Mouse (Mus musculus): ENCODE results near the gene Ergic1.

The Ergic1 gene

DNA sequence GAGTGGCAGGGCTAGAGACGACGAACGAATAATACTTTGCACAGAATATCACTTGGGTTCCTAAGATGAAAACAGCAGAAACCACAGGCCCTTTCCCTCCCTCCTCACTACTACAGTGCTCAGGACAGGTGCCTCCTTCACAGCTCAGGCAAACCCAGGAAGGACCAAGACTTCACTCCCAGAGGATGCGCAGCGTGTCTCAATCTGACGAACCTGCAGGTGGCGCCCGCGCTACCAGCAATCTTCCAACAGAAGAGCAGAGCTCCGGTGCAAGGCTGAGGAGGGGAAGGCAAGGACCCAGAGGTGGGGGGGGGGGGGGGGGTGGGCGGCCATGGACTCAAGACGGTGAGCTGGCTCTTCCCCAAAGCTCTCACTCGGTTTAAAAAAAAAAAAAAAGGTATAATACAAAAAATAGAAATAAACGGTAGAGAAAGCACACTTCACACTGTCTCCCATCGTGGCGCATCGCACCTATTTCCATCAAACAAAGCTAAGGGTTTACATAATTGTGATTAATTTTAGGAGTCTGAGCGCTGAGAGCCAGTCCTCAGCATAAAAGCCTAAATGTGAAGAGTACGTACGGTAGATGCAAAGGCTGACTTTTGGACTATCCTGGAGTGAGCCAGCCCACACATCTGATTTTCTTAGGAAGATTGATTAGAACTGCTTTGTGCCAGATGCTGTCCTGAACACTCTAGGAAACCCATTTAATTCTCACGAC is 99.1 kb downstream of the Ergic1 start:
- peak; percentile 62 to 85 for DNase-seq (ENCODE audit: low spot score in 2 of 2)

DNA sequence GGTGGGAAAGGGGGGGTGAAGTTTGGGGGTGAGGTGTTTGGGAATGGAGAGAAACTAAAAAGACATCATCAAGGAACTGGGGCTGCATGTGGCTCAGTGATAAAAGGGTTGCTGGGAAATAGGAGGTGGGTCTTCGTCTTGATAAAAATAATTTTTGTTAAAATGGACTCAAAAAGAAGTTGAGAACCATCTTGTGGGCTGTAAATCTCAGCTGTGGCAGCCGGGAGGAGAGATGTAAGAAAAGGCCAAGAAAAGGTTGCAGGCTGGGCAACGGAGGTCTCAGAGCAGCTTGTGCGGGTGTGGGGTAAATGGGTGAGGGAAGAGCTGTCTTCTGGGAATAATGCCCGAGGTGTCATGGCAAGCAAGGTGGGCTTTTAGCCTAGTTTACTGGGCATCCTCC is 100.9 kb downstream of the Ergic1 start:
- no peak for DNase-seq (ENCODE audit: low spot score in 2 of 2)

DNA sequence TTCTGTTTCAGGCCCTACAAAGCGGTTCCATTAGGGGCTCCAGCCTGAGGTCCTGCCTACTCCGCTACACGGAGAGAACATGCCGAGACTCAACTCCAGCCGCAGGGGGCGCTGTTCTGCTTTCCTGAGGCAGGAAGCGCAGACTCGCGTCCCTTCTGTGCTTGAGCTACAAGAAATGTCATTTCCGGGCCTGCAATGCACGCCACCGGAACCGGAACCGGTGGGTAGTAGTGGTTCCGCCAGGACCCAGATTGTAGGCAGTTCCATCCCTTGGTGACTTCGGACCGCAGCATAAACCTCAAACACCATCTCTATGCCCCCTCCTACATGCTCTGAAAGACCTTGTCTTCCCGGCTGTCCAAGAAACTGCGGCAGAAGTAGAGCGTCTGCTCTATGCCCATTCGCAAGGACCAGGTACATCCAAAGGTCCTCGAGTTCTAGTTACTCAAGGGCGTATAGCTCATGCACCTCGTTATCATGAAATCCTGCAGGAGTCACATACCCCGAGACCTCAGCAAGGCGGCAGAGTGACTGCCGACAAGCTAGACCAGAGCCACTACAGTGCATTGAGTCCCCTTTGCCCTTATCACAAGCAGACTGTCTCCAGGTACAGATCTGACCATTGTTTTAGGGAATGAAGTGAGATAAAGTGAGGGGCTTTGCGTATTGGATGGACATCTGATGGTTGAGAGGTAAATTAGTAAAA is 101.8 kb downstream of the Ergic1 start, which contains the start of gene Atp6v0e:
Gene Atp6v0e, plus strand, starts transcription at position 254 of the 706 bp plus-strand sequence.
- DNase-seq (ENCODE audit: low spot score in 2 of 2): peak; percentile 98

DNA sequence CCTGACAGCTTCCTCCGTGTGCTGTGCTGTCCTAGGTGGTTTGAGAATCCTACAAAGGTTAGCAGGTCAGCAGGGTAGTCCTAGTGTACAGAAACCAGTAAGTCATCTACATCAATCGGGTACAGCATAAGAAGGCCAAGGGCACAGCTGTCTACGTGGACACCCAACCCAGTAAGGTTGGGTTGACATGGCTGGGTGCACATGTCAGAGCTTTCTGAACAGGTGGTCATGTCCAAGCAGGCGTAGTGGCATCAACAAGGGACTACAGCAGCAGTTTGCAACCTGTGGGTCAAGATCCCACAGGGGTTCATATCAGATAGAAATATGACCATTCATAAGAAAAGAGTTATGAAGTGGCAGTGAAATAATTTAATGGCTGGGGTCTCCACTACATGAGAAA is 104.3 kb downstream of the Ergic1 start:
- DNase-seq (ENCODE audit: low spot score in 2 of 2): no peak

DNA sequence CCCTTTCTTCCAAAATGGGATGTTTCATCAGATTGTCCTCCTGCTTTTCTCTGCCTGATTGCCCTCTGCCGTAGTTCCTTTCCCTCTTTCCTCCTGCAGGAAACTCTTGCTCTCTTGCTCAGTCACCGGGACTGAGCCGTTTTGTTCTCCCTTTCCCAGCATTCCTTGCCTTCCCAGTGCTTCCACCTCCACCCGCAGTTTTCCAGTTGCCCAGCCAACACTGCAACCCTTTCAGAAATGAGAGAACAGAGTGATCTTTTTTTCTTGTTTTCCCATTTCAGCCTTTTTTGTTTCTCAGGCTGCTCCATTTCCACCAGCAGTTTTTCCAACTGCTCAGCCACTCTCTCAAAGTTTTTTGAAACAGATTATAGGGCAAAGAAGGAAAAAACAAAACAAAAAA is 110.0 kb downstream of the Ergic1 start:
- DNase-seq (ENCODE audit: low spot score in 2 of 2): no peak

DNA sequence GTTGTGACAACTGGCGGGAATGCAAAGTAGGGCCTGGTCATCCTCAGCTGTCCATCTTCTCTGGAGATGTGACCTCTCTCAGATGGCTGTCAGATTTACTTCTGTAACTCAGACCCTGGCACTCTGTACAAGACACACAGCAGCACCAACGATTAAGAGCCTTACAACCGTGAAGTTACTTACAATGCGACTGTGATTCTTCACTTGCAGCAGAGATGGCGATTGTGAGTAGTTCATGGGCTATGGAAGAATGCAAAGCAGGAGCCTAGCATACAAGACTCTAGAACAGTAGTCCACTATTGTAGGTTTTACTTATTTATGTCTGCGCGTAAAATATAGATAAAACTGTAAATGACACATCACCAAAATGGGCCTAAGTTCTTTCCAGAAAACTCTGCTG is 114.6 kb downstream of the Ergic1 start:
- no peak for DNase-seq (ENCODE audit: low spot score in 2 of 2)

DNA sequence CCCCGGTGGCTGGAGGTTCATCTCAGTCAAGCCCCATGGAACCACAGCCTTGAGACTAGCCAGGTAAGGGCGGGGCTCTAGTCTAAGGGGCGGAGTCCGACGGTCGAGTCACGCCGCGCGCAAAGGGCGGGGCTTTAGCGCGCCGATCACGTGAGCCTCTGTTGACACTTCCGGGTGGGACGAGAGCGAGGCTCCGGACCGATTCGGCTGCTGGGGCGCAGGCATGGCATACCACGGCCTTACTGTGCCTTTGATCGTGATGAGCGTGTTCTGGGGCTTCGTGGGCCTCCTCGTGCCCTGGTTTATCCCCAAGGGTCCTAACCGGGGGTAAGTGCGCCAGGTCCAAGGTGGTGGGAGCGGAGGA is 114.9 kb downstream of the Ergic1 start:
- DNase-seq (ENCODE audit: low spot score in 2 of 2): peak; percentile 76 to 87

DNA sequence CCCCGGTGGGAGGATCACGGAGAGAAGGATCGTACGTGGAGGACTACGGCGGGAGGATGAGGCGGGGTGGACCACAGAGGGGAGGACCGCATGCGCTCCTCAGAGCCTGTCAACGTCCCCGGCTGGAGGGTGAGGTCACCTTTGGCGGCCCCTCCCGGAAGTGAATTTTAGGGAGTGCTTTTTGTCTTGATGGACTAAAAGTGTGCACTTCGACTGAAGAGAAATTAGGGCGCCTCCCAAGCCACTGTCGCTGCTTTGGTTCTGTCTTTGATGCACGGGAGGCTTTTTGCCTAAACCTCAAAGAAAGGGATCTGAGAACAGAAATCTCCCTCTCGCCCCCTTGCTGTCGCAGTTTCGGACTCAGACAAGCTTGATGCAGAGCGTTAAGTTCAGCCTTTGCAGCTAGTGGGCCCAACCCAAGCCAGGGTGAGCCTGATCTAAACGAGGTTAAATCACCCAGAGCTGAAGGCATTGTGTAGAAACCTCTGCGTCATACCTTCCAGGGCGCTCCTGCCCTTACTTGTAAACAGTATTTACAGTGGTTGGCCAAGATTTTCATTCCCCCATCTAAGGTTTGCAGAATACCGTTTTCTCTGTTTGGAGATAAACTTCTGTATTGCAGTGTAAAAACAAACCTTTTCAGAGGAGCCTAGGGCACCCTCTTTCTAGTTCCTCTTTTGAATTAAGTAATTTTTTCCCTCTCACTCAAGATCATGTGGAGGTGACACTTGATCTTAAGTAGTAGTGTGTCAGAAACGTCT is 115.5 kb downstream of the Ergic1 start:
- DNase-seq (ENCODE audit: low spot score in 2 of 2): no peak

DNA sequence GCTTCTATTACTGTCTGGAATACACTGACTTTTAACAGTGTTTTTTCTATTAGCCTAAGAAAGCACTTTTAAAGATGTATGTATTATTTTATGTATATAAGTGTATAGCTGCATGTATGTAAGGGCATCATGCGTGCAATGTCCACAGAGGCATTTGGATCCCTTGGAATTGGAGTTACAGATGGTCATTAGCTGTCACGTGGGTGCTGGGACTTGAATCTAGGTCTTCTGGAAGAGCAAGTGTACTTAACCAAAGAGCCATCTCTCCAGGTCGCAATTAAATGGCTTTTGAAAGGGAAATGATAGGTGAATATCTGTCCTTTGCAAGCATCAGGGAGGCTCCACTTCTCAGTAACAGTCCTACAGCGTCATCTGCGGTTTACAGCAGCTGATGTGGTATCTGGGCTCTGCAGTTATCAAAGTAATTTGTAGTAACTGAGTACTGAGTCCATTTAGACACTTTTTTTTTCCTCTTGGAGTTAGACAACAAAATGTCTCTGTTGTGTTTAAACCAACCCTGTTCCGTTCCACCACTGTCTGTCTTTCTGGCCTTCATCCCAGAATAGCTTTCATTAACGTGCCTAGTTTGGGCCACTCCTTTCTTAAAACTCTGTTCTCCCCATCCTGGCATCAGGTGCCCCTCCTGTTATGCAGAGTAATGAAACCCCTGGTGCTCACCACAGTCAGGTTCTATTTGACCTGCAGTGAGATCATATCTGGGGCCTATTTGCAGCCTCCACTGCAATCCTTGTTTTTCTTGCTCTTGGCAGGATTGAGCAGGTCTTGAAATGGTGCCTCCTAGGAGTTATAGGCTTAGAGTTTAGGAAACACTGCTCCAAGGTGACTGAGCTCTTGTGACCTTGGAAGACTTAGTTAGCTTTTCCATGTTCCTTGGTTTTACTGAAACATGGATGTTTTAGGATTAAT is 116.7 kb downstream of the Ergic1 start:
- DNase-seq (ENCODE audit: low spot score in 2 of 2): no peak

DNA sequence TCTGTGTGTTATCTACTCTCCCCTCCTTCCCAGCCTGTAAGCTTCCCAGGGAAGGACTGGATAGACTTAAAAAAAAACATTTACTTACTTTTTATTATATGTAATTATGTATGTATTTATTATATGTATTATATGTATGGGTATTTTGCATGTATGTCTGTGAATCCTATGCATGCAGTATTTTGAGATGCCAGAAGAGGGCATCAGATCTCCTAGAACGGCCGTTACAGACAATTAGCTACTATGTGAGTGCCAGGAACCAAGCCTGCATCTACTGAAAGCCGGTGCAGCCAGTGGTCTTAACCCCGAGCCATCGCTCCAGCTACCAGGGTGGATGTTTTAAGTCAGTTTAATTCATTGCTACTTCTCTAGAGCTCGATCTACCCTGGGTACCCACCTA is 120.0 kb downstream of the Ergic1 start:
- no peak for DNase-seq (ENCODE audit: low spot score in 2 of 2)

DNA sequence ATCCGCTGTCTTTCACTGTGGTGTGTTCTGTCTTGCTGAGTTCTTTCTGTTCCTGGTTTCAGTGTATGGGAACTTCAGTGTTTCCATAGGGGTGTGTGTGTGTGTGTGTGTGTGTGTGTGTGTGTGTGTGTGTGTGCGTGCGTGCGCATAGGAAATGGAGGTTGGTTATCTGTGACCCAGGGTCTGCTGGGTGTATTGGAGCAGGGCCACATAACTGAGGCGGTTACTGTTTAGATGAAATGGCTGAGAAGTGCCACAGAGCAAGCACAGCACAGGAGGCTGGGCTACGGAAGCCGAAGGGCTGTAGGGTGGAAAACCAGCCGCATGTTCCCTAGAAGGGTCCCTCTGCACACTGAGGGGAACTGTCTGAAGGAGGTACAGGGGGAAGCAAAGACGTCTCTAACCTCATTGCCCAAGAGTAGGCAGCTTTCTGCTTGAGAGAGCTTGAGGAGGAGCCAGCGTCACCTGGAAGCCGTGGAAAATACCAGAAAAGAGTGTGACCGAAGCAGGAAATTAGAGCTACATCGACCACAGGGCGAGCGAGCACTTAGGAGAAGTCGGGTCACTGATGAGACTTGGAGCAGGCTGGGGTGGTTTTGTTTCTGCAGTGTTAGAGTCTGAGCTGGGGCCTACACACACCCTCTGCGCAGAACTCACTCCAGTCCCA is 125.2 kb downstream of the Ergic1 start:
- no peak for DNase-seq (ENCODE audit: low spot score in 2 of 2)

DNA sequence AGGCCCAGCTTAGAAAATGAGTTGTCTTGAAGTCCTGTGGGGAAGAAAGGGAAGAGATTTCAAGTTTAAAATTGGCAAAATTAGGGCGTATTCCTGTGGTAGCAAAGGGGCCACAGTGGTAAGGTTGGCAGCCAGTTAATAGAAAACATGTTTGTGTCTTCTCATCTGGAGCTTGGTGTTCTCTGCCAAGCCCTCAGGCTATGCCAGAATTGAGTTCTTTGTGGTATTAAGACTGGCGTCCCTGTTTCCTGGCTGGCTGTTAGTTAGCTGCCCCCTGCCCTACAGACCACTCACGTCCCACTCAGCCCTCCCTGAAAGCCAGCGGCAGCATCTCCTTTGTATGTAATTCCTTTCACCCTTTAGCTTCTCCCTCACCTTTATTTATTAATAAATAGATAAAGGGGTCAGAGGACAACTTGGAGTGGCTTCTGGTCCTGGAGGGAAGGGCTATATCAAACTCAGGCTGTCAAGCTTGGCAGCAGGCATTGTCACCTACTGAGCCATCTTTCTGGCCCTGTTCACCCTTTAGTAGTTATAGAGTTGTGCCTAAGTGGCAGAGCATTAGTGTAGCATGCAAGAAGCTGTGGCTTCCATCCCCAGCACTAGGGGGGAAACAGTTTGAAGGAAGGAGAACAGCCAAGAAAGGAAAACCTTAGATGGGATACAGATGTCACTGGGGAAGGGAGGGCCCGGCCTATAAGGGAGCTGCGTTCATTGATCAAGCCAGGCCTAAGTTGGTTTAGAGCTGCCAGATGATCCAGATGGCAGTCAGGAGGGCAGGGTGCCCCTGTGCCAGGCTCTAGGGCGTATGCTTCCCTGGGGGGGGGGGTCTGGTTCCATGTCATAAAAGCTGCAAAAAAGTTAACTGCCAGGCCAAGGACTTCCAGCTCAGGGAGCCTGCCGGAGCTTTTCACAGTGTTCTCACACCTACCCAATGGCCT is 127.8 kb downstream of the Ergic1 start:
- DNase-seq (ENCODE audit: low spot score in 2 of 2): peak in 1 of 2 experiments; percentile 43

DNA sequence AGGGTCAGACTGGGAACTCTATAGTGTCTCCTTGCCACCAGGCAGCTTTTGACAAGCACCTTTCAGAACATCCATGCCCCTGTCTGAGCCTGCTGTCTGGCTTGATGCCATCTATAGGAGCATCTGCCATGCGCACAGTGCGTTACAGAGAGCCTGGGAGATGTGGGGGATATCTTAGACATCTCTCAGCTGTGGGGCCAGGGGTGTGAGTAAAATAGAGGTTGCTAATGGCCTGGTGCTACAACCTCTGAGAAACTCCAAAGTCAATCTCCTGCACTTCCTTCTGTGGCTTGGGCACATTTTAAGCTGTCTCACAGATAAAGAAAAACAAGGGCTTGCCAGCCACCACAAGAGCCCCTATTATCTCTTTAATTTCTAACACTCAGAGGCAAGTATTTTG is 128.5 kb downstream of the Ergic1 start:
- peak in 1 of 2 experiments; percentile 13 for DNase-seq (ENCODE audit: low spot score in 2 of 2)

DNA sequence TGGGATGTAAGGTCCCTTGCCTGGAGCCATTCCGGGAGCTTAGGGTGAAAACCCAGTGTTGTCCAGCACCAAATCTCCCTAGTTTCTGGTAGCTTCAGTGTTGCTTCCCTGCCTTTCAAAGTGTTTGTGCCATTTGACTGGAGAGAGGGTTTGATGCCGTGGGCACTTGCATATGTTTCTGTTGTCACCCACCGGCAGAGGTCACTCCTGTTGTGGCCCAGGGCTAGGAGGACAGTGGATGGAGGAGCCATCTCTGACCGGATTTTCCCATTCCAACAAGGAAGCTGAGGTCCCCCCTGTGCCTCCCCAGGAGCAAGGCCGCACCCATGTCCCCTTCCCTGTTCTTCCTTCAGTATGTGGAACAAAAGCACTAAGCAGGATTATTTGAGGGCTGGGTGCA is 128.9 kb downstream of the Ergic1 start:
- DNase-seq (ENCODE audit: low spot score in 2 of 2): no peak

DNA sequence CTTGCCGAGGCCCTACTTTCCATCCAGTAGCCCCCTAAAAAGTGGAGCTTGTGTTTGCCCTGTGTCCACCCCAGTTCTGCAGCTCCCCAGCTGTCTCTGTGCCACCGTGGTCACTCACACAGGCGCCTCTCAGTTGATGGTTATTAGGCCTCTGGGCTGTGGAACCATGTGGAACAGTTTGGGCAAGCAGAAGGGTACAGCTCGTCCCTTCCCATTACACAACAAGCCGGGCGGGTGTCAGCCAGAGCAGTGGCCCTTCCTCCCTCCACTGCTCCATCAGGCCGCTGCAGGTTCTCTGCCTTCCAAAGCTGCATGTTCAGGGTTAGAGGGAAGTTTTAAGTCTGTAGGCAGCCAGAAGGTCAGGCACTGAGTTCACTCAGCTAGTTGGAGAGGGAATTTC is 129.8 kb downstream of the Ergic1 start:
- DNase-seq (ENCODE audit: low spot score in 2 of 2): no peak

DNA sequence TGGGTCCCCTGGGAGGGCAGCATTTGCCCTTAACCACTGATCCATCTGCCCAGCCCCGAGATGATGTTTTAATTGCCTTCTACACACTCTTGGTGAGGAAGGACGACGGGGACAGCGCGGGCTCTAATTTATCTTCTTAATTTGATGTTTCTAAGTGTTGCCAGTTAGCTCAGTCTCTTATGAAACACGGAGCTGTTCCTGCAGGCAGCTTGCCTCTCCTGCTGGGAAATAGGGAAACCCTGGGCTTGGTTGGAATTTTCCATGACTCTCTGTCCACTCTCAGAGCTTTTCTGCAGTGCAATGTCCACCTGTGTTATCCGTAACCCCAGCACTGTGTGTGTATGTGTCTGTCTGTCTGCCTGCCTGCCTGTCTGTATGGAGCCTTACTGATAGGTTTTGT is 132.1 kb downstream of the Ergic1 start:
- no peak for DNase-seq (ENCODE audit: low spot score in 2 of 2)

DNA sequence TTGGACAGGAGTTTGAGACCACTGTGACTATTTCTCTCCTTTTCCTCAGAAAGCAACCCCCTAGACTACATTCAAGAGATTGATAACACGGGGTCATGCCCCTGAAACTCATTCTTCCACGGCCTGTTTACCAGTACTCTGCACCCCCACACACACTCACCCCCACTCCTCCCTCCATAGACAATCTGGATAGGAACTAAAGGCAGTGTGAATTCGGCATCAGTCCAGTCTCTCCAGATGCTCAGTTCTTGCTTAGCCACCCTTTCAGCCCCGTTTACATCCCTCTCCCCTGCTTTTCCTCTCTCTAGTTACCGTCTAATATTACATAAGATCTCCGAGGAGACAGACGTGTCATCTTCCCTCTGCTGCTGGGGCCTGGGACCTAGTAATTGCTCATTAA is 132.9 kb downstream of the Ergic1 start:
- no peak for DNase-seq (ENCODE audit: low spot score in 2 of 2)

DNA sequence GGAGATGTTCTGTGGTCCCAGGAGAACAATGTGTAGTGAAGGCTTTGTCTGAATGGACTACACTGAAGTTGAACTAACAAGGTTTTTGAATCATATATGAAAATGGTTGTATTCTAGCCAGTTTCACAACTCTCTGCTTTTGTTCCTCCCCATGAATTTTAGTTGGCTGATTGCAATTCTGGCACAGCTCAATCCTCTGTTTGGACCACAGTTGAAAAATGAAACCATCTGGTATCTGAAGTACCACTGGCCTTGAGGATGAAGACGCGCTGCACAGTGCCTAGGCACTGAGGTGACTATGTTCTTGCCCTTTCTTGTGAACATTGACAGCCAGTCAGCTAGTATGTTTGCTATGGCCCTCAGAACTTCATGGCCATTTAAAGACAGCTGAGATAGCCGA is 133.9 kb downstream of the Ergic1 start:
- DNase-seq (ENCODE audit: low spot score in 2 of 2): no peak

DNA sequence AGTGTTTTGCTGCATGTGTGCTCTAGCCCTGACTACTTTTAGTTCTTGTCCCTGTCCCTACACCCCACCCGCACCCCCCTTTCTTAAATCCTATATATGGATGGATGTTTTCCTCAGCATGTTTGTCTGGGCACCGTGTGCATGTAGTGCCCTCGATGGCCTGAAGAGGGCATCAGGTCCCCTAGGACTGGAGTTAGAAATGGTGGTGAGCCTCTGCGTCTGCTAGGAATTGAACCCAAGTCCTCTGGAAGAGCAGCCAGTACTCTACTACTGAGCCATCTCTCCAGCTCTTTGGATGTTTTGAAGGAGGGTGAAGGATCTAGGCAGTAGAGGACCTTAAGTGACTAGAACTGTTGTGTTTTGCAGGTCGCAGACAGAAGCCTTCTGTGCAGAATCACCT is 137.6 kb downstream of the Ergic1 start:
- no peak for DNase-seq (ENCODE audit: low spot score in 2 of 2)
